Mouse (Mus musculus) kidney, adult 2 months (tissue): ENCODE data around the gene Myo9b.

Experiments
- CTCF ChIP-seq: fragments of 200-500 bp; conservative IDR thresholded peaks from 2 replicates; pipeline ENCODE4 v1.5.1; 2011; ENCODE audit warnings: low read depth, mild to moderate bottlenecking, control low read depth, low read length, moderate library complexity, mixed read lengths; ENCODE audit not compliant: insufficient read depth, insufficient read length
- POLR2A ChIP-seq: fragments of 200-500 bp; IDR thresholded peaks from one replicate; pipeline ENCODE4 v1.6.1; 2011; ENCODE audit warnings: low read depth, low read length, control low read depth

DNA sequence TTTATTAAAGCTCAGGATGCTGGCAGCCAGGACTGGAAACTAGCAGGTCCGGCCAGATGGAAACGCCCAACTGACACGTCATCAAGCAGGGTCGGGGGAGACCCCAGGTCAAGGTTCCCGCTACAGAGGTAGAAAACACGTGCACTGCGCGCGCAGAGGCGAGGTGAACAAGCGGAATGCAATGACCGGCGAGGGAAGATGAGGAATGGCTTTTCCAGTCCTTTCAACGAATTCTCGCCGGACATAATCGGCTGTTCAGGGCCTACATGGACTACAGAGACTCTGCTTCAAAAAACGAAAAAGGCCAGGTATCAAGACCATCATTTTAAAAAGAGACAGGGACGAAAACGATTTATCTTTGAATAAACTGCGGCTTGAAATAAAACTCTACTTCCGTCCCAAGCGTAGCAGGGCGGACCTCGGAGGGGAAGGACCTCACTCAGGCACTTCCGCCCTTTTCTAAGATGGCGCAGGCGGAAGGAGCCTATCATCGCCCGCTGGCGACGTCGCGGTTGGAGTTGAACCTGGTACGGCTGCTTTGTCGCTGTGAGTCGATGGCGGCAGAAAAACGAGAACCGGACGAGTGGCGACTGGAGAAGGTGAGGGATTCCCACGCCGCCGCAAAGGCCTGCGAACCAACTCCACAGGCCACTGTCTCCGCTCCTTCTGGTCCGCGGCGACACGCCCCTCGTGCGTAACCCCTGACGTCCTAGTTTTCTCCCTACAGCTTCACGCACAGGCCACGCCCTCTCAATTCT, 94.4 kb downstream of the Myo9b start, which contains the start of gene Use1:
- TF ChIP-seq CTCF, result no peak
- TF ChIP-seq POLR2A, result peak; percentile 65
